Mouse (Mus musculus): ENCODE measurements around the gene Spty2d1. TPM values are rescaled to one million over a fixed set of nuclear protein-coding genes. Genes with fewer than 3 reads are reported as not detected.

Gene Spty2d1
- total and polyA plus RNA-seq, 3 experiments = 14.4 to 36.9 (median 14.9) TPM

DNA sequence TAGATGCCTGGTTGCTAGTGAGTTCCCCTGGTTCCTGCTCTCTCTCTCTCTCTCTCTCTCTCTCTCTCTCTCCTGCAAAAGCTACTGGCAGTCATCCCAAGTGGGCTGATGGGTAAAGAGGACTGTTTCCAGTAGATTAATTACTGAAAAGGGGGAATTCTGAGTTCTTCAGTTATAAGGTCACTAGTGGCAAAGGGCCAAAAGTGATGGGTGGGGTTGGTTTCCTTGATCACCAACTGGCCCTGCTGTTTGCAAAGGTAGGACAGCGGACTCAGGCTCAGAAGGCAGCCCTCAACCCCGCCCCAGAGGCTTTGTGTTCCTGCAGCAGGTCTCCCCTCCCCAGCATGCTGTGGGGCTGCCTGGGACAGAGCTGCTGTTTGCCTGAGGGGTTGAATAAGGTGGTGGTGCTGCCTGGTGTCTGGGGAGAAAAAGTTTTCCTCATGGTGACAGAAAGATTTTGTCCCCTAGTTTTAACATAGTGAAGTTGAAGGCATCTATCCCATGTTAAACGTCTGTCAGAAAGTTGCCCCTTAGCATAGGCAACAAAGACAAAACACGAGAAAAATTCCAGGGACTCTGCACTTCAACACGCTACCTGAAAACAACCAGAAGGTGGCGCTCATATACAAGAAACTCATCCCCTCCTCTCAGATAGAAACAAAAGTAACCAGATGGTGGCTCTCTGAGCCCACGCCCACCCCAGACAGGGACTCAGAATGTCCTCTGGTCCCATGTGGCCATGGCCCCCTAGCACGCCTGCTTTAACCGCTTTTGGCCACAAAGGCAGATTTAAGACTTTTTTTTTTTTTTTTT is 45.2 kb downstream of the Spty2d1 start (continued):
- TF ChIP-seq CTCF (IDR thresholded peaks at IDR 0.05 in 2 of 3, conservative IDR thresholded peaks at IDR 0.05 in 1 of 3; ENCODE audit: control insufficient read depth in 1 of 3, insufficient read depth in 1 of 3, low read depth in 2 of 3, low read length in 3 of 3, poor library complexity in 1 of 3, severe bottlenecking in 1 of 3) = peak; percentile 52 to 98 (median 78)

DNA sequence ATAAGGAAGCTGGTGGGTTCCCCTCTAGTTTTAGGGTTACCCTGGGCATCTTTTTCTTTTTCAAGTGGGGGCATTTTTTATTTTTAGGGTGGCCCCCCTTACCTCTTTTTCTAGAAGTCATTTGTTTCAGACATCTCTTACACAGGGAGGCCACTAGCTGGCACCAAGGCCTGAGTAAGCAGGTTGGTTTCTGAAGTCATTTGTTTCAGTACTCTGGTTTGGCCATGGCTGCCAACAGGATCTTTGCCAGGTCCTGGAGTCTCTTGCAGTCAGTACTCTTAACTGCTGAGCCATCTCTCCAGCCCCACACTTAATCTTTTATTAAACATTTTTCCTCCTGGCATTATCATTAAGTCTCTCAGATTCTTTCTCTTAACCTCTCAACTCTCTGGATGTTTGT is 46.1 kb downstream of the Spty2d1 start:
- peaks cover 17 to 25% of the 10 kb centered on the region in 2 experiments for H3K4me1 ChIP-seq (ENCODE audit: control insufficient read depth in 1 of 2, insufficient read depth in 2 of 2, low read length in 2 of 2)
- TF ChIP-seq RCOR1 (IDR thresholded peaks at IDR 0.05; ENCODE audit: low read depth, low read length) = no peak
- no peak for TF ChIP-seq MXI1 (IDR thresholded peaks at IDR 0.05; ENCODE audit: low read depth, low read length)
- no peak for TF ChIP-seq CTCF (IDR thresholded peaks at IDR 0.05 in 2 of 3, conservative IDR thresholded peaks at IDR 0.05 in 1 of 3; ENCODE audit: control insufficient read depth in 1 of 3, insufficient read depth in 1 of 3, low read depth in 2 of 3, low read length in 3 of 3, poor library complexity in 1 of 3, severe bottlenecking in 1 of 3)
- 0 out of 2 replicates have a peak, but pooled peaks have one; percentile 27 for TF ChIP-seq ETS1 (IDR thresholded peaks at IDR 0.05; ENCODE audit: low read depth, low read length)
- no peak for TF ChIP-seq ELF1 (IDR thresholded peaks at IDR 0.05; ENCODE audit: low read depth, low read length)
- no peak for TF ChIP-seq TBP (IDR thresholded peaks at IDR 0.05; ENCODE audit: low read depth, low read length)
- TF ChIP-seq KAT2A (conservative IDR thresholded peaks at IDR 0.05; ENCODE audit: low read depth, low read length) = no peak
- H3K27me3 ChIP-seq (ENCODE audit: control insufficient read depth in 1 of 2, insufficient read depth in 2 of 2, low read length in 2 of 2) = no peaks in the 10 kb centered on the region; a peak in 1 of 4 replicates
- H3K79me2 ChIP-seq (ENCODE audit: control insufficient read depth, insufficient read depth, low read length, poor library complexity) = no peaks in the 10 kb centered on the region
- H3K27ac ChIP-seq (ENCODE audit: control insufficient read depth, low read depth, low read length) = no peak overlapping the region
- H3K9me3 ChIP-seq (replicated peaks; ENCODE audit: insufficient read depth, low read length) = no peaks in the 10 kb centered on the region
- DNase-seq (ENCODE audit: low read depth, low spot score) = peak; percentile 34
- no peak overlapping the region for H3K4me3 ChIP-seq (ENCODE audit: control insufficient read depth in 1 of 2, insufficient read depth in 1 of 2, low read depth in 2 of 2, low read length in 2 of 2)
- H3K9ac ChIP-seq (ENCODE audit: control insufficient read depth, low read depth, low read length, poor library complexity, severe bottlenecking) = no peak overlapping the region
- peaks cover 0 to 26% of the 10 kb centered on the region in 2 experiments; a peak in 2 of 4 replicates for H3K36me3 ChIP-seq (ENCODE audit: control insufficient read depth in 1 of 2, insufficient read depth in 2 of 2, low read length in 2 of 2)

DNA sequence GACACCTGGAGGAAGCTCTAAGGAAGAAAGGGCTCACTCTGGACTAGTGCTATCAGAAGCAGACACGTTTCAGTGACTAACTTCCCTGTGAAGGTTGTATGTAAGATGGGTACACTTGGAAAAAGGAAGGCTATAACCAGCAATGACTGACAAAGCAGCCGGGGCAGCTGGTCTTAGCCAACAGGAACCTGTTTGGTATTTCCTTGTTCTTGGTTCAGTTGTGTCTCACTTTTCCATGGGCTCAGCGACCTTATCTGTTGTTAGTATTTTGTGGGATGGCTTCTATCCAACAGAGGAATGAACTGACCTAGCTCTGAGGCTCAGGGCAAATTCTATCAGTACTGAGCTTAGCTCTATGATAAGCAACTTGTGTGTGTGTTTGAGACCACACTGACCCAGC is 47.2 kb downstream of the Spty2d1 start:
- Histone ChIP-seq H3K4me3 (ENCODE audit: control insufficient read depth in 1 of 2, insufficient read depth in 1 of 2, low read depth in 2 of 2, low read length in 2 of 2) (peak overlapping the region in 1 of 2 experiments; percentile 25; a peak in 1 of 4 replicates), H3K27me3 (ENCODE audit: control insufficient read depth in 1 of 2, insufficient read depth in 2 of 2, low read length in 2 of 2) (no peaks in the 10 kb centered on the region; a peak in 1 of 4 replicates), H3K4me1 (ENCODE audit: control insufficient read depth in 1 of 2, insufficient read depth in 2 of 2, low read length in 2 of 2) (peaks cover 17 to 27% of the 10 kb centered on the region in 2 experiments), H3K36me3 (ENCODE audit: control insufficient read depth in 1 of 2, insufficient read depth in 2 of 2, low read length in 2 of 2) (peaks cover 0 to 26% of the 10 kb centered on the region in 2 experiments; a peak in 2 of 4 replicates), H3K9me3 (replicated peaks; ENCODE audit: insufficient read depth, low read length) (no peaks in the 10 kb centered on the region), H3K79me2 (ENCODE audit: control insufficient read depth, insufficient read depth, low read length, poor library complexity) (no peaks in the 10 kb centered on the region), H3K27ac (ENCODE audit: control insufficient read depth, low read depth, low read length) (peak overlapping the region; percentile 10; the same call in 1 of the 2 replicates), H3K9ac (ENCODE audit: control insufficient read depth, low read depth, low read length, poor library complexity, severe bottlenecking) (peak overlapping the region; percentile 25; the same call in 1 of the 2 replicates)
- peak; percentile 53 for DNase-seq (ENCODE audit: low read depth, low spot score)
- TF ChIP-seq MYB (IDR thresholded peaks at IDR 0.05; ENCODE audit: low read depth, low read length) (no peak), SMC3 (IDR thresholded peaks at IDR 0.05; ENCODE audit: low read depth, low read length) (no peak), RAD21 (IDR thresholded peaks at IDR 0.05; ENCODE audit: low read depth, low read length) (no peak), RCOR1 (IDR thresholded peaks at IDR 0.05; ENCODE audit: low read depth, low read length) (0 out of 2 replicates have a peak, but pooled peaks have one; percentile 11), POLR2A (IDR thresholded peaks at IDR 0.05; ENCODE audit: control insufficient read depth in 1 of 2, insufficient read depth in 1 of 2, low read depth in 1 of 2, low read length in 2 of 2, poor library complexity in 1 of 2) (no peak), ELF1 (IDR thresholded peaks at IDR 0.05; ENCODE audit: low read depth, low read length) (0 out of 2 replicates have a peak, but pooled peaks have one; percentile 31), EP300 (IDR thresholded peaks at IDR 0.05; ENCODE audit: low read depth in 1 of 2, low read length in 2 of 2) (peak in 1 of 2 experiments; percentile 45; a peak in 3 of 4 replicates), POLR2AphosphoS5 (IDR thresholded peaks at IDR 0.05; ENCODE audit: borderline replicate concordance, low read depth, low read length) (no peak), ZC3H11A (IDR thresholded peaks at IDR 0.05; ENCODE audit: low read depth, low read length) (0 out of 2 replicates have a peak, but pooled peaks have one; percentile 6), ETS1 (IDR thresholded peaks at IDR 0.05; ENCODE audit: low read depth, low read length) (peak; percentile 59), TCF12 (IDR thresholded peaks at IDR 0.05; ENCODE audit: low read depth, low read length) (no peak), POLR2AphosphoS2 (IDR thresholded peaks at IDR 0.05; ENCODE audit: low read length) (no peak), NRF1 (IDR thresholded peaks at IDR 0.05; ENCODE audit: insufficient read depth, low read depth, low read length, poor library complexity, severe bottlenecking) (no peak), NELFE (IDR thresholded peaks at IDR 0.05; ENCODE audit: low read depth, low read length) (no peak; the same call in 1 of the 2 replicates), MXI1 (IDR thresholded peaks at IDR 0.05; ENCODE audit: low read depth, low read length) (0 out of 2 replicates have a peak, but pooled peaks have one; percentile 27), KAT2A (conservative IDR thresholded peaks at IDR 0.05; ENCODE audit: low read depth, low read length) (no peak), HCFC1 (IDR thresholded peaks at IDR 0.05; ENCODE audit: low read depth, low read length) (no peak), MAFK (IDR thresholded peaks at IDR 0.05; ENCODE audit: borderline replicate concordance, low read depth, low read length) (no peak), ZNF384 (IDR thresholded peaks at IDR 0.05; ENCODE audit: low read depth, low read length) (no peak), UBTF (IDR thresholded peaks at IDR 0.05; ENCODE audit: borderline replicate concordance, insufficient read depth, low read depth, low read length) (no peak), E2F4 (IDR thresholded peaks at IDR 0.05; ENCODE audit: borderline replicate concordance, low read depth, low read length) (no peak), TBP (IDR thresholded peaks at IDR 0.05; ENCODE audit: low read depth, low read length) (0 out of 2 replicates have a peak, but pooled peaks have one; percentile 11), GATA1 (IDR thresholded peaks at IDR 0.05; ENCODE audit: low read depth, low read length) (no peak; the same call in 1 of the 2 replicates), MAZ (IDR thresholded peaks at IDR 0.05; ENCODE audit: low read depth, low read length) (no peak)
